Mouse (Mus musculus) adrenal gland, postnatal 36 days (tissue): Measurements from ENCODE around the gene Fes. TPM values are rescaled to one million over a fixed set of nuclear protein-coding genes. Genes with fewer than 3 reads are reported as not detected.

Experiments used
- DNase-seq, 2 experiments: peaks; one replicate each; pipeline ENCODE4 v3.0.0; 2021; ENCODE audit warnings: mixed read lengths in 1 of 2
- long read RNA-seq, 2 experiments: library from polyadenylated mRNA; stranded (forward); transcript quantifications; one replicate each; pipeline ENCODE4 v2.0.0; 2021; ENCODE audit warnings: borderline sequencing depth in 2 of 2
- total RNA-seq, 2 experiments: library from RNA; stranded (reverse); gene quantifications; 2 replicates each; pipeline ENCODE4 v1.2.3; 2021

The Fes gene
- 10 to 100 TPM in 1 of 2 experiments, 1 to 10 TPM in 1; 7.5 to 11.4 TPM for total RNA-seq
- long read RNA-seq, experiment 1, partial matches to known transcripts = 3 of 8 reads
- long read RNA-seq, experiment 1, other reads (novel, unspliced or antisense) = 2 of 8 reads
- long read RNA-seq, experiment 2, partial matches to known transcripts = 1 of 7 reads
- long read RNA-seq, experiment 2, other reads (novel, unspliced or antisense) = 4 of 7 reads

GRCm38 (mm10) chr7:80387633-80388543, at the start of gene Fes:
Fes (minus strand) TSS chr7:80387946.
- peak; percentile 68 to 79 for DNase-seq

GRCm38 (mm10) chr7:80436571-80436970, 48.8 kb upstream of the Fes start:
- no peak for DNase-seq

GRCm38 (mm10) chr7:80435594-80435993, 47.8 kb upstream of the Fes start:
- peak; percentile 45 to 54 for DNase-seq

- no peak for DNase-seq
These were observed 41.9 kb upstream of the Fes start for GRCm38 (mm10) chr7:80429661-80430060.

- no peak for DNase-seq
These were observed 40.0 kb upstream of the Fes start for GRCm38 (mm10) chr7:80427730-80428129.

GRCm38 (mm10) chr7:80426363-80426762, 38.6 kb upstream of the Fes start:
- DNase-seq = peak in 1 of 2 experiments; percentile 51

- no peak for DNase-seq
These were observed 37.0 kb upstream of the Fes start for GRCm38 (mm10) chr7:80424722-80425121.

- DNase-seq = peak; percentile 37 to 68
These were observed 35.2 kb upstream of the Fes start for GRCm38 (mm10) chr7:80422759-80423480.

GRCm38 (mm10) chr7:80421576-80421975, 33.8 kb upstream of the Fes start:
- DNase-seq = no peak

- DNase-seq = peak; percentile 43 to 56
These were observed 32.8 kb upstream of the Fes start for GRCm38 (mm10) chr7:80420586-80420985.

GRCm38 (mm10) chr7:80419278-80419677, 31.5 kb upstream of the Fes start:
- no peak for DNase-seq

GRCm38 (mm10) chr7:80418036-80418435, 30.3 kb upstream of the Fes start:
- no peak for DNase-seq

GRCm38 (mm10) chr7:80417601-80418000, 29.9 kb upstream of the Fes start:
- DNase-seq = no peak

GRCm38 (mm10) chr7:80416969-80417368, 29.2 kb upstream of the Fes start:
- DNase-seq = no peak

GRCm38 (mm10) chr7:80414303-80414855, 26.6 kb upstream of the Fes start:
- no peak for DNase-seq

- DNase-seq = no peak
These were observed 26.0 kb upstream of the Fes start for GRCm38 (mm10) chr7:80413512-80414302.

- peak; percentile 50 to 53 for DNase-seq
These were observed 25.0 kb upstream of the Fes start for GRCm38 (mm10) chr7:80412781-80413180.

- no peak for DNase-seq
These were observed 24.5 kb upstream of the Fes start for GRCm38 (mm10) chr7:80412279-80412678.

GRCm38 (mm10) chr7:80410380-80410779, 22.6 kb upstream of the Fes start:
- no peak for DNase-seq

- DNase-seq = no peak
These were observed 20.0 kb upstream of the Fes start for GRCm38 (mm10) chr7:80407712-80408111.

- no peak for DNase-seq
These were observed 18.4 kb upstream of the Fes start for GRCm38 (mm10) chr7:80406186-80406585.
